Mouse (Mus musculus) cerebellum, adult (tissue): ENCODE measurements around the gene Gm9507.
"Not testable (repeated sequence)": the region's sequence is repeated elsewhere in the genome, so short reads cannot be mapped to it uniquely, and the experiment has no call there.

ENCODE experiments used
- ATAC-seq: cut with Nextera tagmentation; 2 replicates; pipeline ENCODE4 v1.9.2; 2017; ENCODE audit warnings: mild to moderate bottlenecking, moderate library complexity, mixed read lengths; ENCODE audit not compliant: insufficient number of reproducible peaks, low FRiP score, low TSS enrichment

The Gm9507 gene

GRCm38 (mm10) chr10:77811743-77812142 lies at the start of gene Gm9507:
TSS of gene Gm9507 (minus strand) at chr10:77811843.
- no peak for ATAC-seq

- no peak for ATAC-seq
Observed at GRCm38 (mm10) chr10:77852559-77852958, 40.9 kb upstream of the Gm9507 start, which contains the start of gene Gm10318. TSS of gene Gm10318 (plus strand) at chr10:77852859.

GRCm38 (mm10) chr10:77847538-77847937 lies 35.9 kb upstream of the Gm9507 start:
- ATAC-seq = no peak

- ATAC-seq = no peak
Observed at GRCm38 (mm10) chr10:77846961-77847360, 35.3 kb upstream of the Gm9507 start.

GRCm38 (mm10) chr10:77846503-77846902 lies 34.9 kb upstream of the Gm9507 start, which contains the start of gene Gm36176:
TSS of gene Gm36176 (plus strand) at chr10:77846803.
- no peak for ATAC-seq

- ATAC-seq = no peak
Observed at GRCm38 (mm10) chr10:77839006-77839405, 27.4 kb upstream of the Gm9507 start.

- no peak for ATAC-seq
Observed at GRCm38 (mm10) chr10:77835647-77836046, 24.0 kb upstream of the Gm9507 start, which contains the start of gene Krtap10-10. TSS of gene Krtap10-10 (plus strand) at chr10:77835947.

GRCm38 (mm10) chr10:77826951-77827350 lies 15.3 kb upstream of the Gm9507 start, which contains the start of gene Krtap10-4:
TSS of gene Krtap10-4 (minus strand) at chr10:77827095.
- ATAC-seq = no peak

- ATAC-seq = no peak
Observed at GRCm38 (mm10) chr10:77819203-77819602, 7.6 kb upstream of the Gm9507 start.

GRCm38 (mm10) chr10:77818523-77818922 lies 6.9 kb upstream of the Gm9507 start:
- ATAC-seq = no peak

GRCm38 (mm10) chr10:77815514-77815913 lies 3.9 kb upstream of the Gm9507 start:
- no peak for ATAC-seq

GRCm38 (mm10) chr10:77814382-77814781 lies 2.7 kb upstream of the Gm9507 start, which contains the start of gene Gm2696:
TSS of gene Gm2696 (plus strand) at chr10:77814682.
- no peak for ATAC-seq

- ATAC-seq = no peak
Observed at GRCm38 (mm10) chr10:77804095-77804494, 7.5 kb downstream of the Gm9507 start.

- ATAC-seq = no peak
Observed at GRCm38 (mm10) chr10:77798921-77799508, 12.6 kb downstream of the Gm9507 start, which contains the start of gene Gm19668. TSS of gene Gm19668 (minus strand) at chr10:77799133.

GRCm38 (mm10) chr10:77798164-77798920 lies 13.3 kb downstream of the Gm9507 start:
- not testable (repeated sequence) for ATAC-seq

GRCm38 (mm10) chr10:77797677-77798076 lies 14.0 kb downstream of the Gm9507 start:
- ATAC-seq = no peak

- ATAC-seq = no peak
Observed at GRCm38 (mm10) chr10:77794976-77795375, 16.7 kb downstream of the Gm9507 start, which contains the start of gene Gm9639. TSS of gene Gm9639 (minus strand) at chr10:77795076.

- ATAC-seq = no peak
Observed at GRCm38 (mm10) chr10:77788621-77789020, 23.0 kb downstream of the Gm9507 start.

- ATAC-seq = not testable (repeated sequence)
Observed at GRCm38 (mm10) chr10:77787876-77788275, 23.8 kb downstream of the Gm9507 start, which contains the start of gene Gm7137. TSS of gene Gm7137 (minus strand) at chr10:77788200.

GRCm38 (mm10) chr10:77783396-77783795 lies 28.2 kb downstream of the Gm9507 start:
- ATAC-seq = not testable (repeated sequence)

- ATAC-seq = not testable (repeated sequence)
Observed at GRCm38 (mm10) chr10:77782442-77782841, 29.2 kb downstream of the Gm9507 start, which contains the start of gene Gm3250. TSS of gene Gm3250 (minus strand) at chr10:77782542.
